Mouse (Mus musculus): ENCODE results near the gene Sh3gl2. TPM values are rescaled to one million over a fixed set of nuclear protein-coding genes. Genes with fewer than 3 reads are reported as not detected.

Sh3gl2 gene
- polyA plus RNA-seq, 1 experiment from 2014 or later: 0.57 TPM

DNA sequence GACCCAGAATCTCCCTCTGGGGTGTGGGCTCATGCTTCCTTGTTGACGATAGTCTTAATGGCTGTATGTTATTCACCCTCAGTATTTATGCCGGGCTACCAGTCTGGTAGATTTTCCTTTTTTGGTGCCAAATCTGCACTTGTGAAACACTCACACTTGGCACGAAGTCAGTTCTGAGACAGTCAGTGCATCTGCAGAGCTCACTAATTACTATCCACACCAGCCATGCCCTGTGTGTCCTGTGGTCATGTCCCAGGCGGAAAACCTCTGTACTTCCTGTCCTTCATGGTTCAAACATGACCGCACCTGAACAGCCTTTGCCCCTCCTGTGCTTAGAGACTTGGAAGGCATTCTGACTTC, 23.6 kb downstream of the Sh3gl2 start:
- DNase-seq (ENCODE audit: low spot score): no peak

DNA sequence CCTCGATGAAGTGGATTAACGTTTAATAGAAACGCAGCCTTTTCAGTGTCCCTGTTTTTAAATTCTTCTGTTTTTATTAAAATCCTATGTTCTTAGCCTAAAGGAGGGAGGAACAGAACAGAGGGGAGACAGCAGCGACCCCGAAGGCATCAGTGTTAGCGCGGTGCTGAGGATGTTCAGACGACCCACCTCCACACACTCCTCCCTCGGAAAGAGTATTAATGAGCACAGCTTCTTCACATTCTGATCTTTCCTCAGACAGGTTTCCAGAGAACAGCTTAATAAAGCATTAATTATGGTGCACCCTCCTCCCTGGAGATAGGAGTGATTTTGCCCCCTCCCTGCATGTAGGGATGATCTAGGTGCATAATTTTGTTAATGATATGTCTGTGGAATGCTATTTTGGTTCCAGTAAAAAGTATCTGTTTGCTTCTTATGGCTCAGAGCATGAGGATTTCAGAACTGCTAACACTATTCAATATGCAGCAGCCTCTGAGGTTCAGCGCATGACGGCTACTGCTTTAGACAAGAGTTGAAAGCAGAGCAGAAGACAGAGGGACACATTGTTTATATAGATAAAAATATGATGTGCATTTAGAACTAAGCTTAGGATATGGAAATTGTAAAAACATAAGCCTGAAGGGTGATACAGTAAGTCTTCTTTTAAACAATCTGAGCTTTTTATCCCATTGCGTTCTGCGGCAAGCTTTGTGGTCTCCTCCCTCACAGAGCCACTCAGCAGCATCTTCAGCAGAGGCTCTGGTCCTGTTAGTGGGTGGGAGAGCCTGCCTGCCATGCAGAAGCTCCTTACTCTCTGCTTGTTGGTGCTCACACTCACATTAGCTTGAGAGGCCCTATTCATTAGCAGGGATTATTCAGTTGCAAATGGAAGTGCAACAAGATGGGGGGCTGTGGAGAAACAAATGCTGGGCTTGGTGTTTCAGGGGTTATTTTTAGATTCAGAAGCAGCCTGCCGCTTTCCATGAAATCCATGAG, 27.8 kb downstream of the Sh3gl2 start:
- no peak for DNase-seq (ENCODE audit: low spot score)

DNA sequence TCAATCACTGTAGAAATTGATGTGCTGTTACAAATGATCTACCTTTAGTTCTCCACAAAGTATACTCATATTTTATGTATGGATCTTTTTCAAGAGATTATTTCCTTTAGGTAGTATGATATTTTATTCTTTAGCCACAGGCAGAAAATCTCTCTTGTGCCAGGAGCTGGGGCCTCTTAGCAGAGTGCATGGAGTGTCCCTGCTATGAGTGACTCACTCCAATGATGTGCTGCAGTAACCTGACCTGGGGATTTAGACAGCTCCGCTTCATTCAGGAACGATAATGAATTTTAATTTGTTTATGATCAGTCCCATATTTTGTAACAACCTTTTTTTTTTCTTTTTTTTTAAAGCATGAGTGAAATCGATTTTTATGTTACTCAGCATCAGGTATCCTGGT, 36.7 kb downstream of the Sh3gl2 start:
- no peak for DNase-seq (ENCODE audit: low spot score)

DNA sequence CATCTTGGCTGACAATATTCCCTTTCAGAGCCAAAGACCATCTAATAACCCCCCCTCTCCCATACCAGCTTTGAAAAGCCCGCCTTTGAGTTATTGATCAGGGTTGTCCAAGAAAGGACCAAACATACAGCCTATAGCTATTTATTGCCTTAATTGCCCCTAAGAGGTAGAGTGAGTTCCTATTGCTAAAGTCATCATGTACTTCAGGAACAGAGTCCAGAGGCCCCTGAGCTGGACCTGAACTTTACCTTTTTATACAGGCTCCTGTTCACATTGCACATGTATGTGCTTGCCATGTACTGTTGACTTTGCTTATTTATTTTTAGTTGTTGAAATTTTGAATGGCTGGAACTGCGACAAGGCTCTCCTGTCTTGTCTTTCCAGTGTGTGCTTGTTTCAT, 37.6 kb downstream of the Sh3gl2 start:
- no peak for DNase-seq (ENCODE audit: low spot score)

DNA sequence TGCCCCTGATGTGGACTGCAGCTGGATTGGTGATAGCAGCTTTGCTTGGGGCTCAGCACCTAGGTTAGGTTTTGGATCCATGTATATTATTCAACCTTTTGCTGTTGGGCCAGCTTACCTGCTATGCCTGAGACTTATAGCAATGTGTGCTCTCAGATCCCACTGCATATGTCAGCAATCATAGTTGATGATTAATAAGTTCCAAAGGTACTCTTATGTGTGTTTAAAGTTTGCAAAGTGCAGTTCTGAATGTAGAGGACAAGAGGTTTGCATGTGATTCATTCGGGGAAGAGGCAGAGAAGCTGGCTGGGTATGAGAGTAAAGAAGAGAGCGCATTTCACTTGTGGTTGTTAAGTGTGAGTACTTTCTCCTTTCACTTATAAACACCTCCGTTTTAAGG, 43.7 kb downstream of the Sh3gl2 start:
- DNase-seq (ENCODE audit: low spot score): no peak

DNA sequence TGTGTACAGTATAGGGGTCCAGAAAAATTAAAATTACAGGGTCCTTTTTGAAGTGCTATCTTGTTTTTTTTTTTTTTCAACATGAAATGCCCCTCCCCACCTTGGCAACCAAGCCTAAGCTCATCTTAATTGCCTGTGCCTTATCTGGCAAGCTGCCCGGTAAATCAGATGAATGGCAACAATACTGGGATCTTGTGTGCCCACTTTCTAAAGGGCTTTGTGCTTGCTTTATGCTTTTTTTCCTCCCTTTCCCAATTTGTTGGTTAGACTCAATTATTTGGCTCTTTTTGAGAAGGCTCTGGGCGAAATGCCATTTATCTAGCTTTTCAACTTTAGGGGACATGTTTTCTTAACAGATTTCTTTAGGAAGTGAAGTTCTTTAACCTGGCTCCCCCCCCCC, 45.3 kb downstream of the Sh3gl2 start:
- no peak for DNase-seq (ENCODE audit: low spot score)

DNA sequence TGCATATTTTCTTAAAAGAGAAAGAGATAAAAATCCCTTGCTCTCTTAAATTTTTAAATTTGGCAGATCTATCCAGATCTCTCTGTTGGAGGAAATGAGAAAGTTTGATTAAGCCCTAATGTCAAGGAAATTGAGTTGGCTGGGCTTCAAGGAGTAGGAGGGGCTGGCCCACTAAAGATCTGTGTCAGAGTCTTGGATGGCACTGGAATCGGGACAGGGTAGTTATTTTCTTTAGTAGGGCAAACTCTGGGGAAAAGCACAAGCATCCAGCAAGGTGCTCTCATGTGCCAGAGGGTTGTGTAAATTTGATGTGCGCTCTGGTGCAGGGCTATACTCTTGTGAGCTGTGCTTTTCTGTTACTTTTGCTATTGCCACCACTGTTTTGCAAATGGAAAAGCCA, 45.9 kb downstream of the Sh3gl2 start:
- DNase-seq (ENCODE audit: low spot score): no peak

DNA sequence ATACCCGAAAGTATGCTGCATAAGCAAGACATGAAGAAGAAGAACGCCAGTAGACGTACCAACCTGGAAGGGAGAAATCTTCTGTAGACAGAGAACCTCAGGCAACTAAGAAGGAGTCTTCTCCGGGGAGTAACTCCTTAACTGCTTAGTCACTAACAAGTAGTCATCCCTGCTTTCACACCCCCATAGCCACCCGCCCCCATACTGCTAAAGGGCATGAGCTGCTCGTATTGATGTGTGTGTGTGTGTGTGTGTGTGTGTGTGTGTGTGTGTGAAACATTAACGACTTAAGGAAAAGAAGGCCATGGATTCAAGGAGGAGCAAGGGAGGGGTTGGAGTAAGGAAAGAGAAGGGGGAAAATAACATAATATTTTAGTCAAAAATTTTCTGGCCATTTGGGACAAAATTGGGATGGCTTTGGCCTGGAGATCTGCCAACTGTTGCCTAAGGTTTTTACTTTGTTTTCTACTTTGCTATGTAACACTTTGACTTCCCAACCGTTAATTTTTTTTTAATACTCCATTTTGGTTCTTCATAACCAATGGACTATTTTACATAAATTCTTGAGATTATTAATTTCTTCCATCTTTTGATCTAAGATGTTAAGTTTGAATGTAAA, 51.0 kb downstream of the Sh3gl2 start:
- DNase-seq (ENCODE audit: low spot score): no peak

DNA sequence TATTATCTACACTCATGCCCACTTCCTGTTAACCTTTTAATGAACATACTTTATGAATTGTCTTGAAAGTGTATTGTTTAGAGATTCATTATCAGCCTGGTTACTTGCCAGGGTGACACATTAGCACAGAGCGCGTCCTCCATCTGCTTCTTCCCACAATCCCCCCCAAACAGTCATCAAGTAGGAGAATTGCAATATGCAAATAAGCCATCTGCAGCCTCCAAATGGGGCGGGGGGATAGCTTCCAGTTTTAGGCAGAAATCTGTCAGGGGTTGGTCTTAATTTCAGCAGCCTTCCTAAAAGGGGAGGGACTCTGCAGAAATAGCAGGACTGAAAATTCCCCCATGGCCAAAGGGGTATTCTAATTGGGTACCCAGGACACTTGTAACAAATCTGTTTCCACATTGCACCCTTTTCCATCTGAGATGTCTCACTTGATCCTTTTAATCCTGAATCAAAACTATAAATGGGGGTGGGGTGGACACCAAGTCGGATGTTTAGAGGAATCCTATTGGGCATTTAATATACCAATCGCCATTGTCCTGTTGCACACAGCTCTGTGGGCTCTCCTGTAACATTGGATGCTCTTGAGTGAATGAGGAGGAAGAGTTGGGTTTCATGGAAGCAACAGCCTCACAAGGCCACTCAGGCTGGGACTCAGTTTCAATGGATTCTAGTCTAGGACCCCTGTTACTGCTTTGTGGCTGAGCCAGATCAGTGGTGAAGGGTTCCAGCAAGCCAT, 51.7 kb downstream of the Sh3gl2 start:
- no peak for DNase-seq (ENCODE audit: low spot score)

DNA sequence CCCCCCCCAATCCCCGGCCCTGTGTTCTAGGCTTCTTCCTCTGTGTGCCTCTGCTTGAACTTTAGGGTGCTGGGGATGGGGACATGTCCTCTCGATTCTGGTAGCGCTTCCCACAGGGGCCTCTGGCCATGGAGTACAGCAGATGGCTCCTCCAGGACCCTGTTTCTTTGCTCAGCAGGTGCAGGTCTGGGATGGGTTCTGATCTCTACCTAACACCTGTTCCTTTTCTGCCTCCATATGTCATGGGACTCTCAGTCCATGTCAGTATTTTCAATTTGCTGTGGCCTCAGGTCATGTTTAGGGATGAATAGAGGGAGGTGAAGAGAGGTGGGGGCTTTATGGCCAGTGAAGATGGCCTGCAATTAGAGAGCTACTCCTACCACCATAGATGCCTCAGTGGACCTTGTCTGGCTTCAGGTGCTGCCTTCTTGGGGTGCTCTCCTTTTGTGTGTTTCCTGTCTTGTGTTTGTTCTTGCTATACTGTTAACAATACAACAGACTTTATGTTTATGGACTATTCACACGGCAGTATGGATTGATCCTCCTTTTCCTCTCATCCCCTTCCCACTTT, 52.9 kb downstream of the Sh3gl2 start:
- no peak for DNase-seq (ENCODE audit: low spot score)

DNA sequence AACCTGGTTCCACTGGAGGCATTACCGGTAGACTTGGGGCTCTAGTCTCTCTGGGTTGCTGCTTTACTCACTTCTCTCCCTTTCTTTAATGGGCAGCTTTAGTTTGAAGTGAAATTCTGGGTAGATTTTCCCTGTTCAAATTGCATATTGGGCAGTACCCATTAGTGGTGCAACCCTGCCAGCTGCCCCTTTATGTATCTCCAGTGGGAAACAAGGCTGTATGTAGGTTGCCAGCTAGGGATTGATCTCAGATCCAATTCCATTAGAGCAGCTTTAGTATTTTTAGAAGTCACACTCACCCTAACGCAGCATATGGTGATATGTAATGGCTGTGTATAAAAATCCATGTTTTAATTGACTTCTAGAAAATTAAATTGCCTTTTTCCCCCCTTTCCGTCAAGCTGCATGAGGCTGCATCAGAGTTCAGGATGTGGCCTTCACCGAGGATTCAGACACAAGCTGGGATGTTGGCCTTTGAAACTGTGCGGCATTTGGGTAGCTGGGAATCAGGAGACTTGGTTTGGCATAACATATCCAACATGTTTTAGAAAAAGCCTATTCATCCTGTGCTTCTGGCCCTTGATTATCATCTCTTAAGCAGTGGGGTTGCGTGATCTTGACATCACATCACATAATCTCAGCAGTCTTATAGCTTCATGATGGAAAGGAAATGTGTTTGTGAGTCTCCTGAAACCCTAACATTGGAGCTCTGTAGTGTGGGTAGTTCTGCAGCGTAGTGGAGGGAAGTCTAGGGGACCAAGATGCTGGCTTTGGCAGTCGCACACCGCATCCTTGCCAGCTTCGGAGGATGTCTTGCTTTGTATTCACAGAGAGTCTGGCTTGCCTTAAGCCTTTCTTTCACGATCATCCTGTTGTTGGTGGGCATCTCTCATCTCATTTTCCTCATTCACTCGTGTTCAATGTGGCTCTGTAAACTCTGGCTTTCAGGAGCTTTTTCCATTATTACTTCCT, 56.0 kb downstream of the Sh3gl2 start:
- no peak for DNase-seq (ENCODE audit: low spot score)

DNA sequence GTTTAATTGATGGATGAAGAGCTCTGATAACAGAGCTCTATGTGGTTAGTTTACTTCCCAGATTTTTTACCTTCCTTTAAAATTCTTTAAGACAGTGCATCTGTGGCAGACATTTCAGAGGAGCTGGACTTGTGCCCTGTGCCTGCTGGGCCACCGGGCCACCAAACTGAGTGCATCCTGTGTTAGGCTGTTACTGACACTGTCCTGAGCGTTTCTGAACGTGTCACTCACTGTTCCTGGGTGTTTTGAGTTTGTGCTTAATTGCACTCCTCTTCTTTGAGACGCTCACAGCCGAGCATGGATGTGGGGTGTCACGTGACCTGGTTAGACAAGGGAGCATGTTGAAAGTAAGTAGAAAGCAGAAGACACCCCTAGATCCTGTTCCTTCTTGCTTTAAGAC, 57.2 kb downstream of the Sh3gl2 start:
- no peak for DNase-seq (ENCODE audit: low spot score)

DNA sequence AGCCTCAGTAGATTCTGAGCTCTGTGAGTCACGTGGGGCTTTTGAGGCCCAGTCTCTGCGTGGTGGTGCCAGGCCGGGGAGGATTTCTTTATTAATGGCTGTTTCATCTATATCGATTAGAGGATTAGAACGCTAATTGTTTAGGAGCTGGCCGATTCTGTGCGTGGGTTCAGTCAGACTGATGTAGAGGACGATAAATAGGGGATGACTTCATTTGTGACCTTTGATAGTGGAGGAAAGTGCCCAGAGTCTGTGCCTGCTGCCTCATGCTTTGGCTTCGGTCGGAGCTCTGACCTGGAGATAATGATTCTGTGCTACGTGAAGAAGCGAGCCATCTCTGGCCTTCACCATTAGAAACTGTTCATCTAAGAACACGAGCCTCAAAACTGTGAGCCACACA, 57.7 kb downstream of the Sh3gl2 start:
- DNase-seq (ENCODE audit: low spot score): no peak

DNA sequence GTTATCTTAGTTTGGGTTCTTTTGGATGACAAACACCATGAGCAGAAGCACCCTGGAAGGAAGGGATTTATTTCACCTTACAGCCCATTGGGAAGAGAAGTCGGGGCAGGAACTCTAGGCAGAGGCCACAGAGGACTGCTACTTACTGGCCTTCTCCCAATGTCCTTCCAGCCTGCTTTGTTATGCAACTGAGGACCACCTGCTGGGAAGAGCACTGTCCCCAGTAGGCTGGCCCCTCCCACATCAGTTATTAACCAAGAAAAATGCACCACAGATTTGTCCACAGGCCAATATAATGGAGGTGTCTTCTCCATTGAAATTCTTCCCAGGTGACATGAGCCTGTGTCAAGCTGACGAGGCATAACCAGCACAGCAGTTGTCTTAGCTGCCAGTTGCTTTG, 62.5 kb downstream of the Sh3gl2 start:
- no peak for DNase-seq (ENCODE audit: low spot score)

DNA sequence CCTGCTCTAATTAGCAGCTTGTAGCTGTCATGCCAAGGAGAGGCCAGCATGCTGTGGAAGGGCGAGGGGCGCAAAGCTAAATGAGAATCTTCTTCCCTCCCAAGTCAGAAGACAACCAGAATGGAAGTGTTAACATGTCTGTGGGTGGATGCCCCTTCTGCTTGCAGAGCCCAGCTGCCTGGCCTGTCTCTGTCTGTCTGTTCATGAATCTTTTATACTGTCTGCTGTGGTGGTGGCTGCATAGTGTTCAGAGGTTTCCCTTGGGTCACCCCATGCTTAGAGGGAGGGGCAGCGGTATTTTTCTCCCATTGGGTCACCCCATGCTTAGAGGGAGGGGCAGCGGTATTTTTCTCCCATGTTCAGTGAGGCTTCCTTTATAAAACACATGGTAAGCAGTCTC, 68.0 kb downstream of the Sh3gl2 start:
- DNase-seq (ENCODE audit: low spot score): no peak

DNA sequence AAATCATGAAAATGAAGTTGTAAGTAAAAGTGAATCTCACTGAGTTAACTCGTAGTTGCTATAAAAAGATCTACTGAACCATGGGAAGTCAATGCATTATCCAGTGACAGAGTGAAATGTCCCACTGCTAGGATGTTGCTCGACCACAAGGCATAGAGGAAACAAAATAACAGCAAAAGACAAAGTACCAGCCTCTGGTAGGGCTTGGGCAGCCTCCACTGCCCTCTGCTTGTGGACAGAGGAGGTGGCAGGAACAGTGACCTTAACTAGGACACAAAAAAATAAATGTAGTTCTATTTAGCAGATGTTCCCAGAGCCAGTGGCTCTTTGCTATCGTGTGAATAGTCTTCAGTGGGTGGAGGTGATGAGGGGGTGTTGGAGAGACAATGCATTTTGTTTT, 68.5 kb downstream of the Sh3gl2 start:
- no peak for DNase-seq (ENCODE audit: low spot score)

DNA sequence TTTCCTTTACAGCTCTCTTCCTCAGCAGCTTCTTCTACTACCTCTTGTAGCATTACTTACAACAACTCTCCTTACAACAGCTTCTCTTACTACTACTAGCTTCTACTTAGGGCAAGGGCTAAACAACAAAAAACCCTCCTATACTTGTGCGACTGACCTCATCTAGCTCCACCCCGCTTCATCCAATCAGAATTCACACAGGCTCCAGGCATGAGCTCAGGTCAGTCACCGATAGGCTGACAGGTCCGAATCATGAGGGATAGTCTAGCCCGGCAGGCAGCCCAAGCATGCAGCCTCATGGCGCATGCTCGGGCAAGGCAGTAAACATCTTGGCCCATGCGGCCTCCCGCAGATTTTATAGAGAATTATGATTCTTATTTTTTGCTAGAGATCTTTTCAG, 78.2 kb downstream of the Sh3gl2 start:
- no peak for DNase-seq (ENCODE audit: low spot score)

DNA sequence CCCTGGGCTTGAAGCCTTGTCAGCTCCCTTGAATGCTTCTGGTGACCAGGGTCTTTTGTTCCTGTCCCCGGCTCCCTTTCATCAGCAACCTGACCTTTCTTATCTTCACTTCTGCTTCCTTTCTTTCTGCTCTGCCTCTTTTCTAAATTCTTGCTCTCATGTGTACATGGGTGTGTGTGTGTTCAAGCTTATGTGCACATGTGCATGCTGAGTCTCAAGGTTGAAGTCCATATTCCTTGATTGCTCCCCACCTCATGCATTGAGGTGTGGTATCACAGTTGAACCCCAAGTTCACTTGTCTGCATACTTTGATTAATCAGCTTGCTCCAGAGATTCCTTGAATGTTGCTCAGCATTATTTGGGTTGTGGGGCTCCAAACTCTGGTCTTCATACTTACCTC, 85.1 kb downstream of the Sh3gl2 start:
- no peak for DNase-seq (ENCODE audit: low spot score)

DNA sequence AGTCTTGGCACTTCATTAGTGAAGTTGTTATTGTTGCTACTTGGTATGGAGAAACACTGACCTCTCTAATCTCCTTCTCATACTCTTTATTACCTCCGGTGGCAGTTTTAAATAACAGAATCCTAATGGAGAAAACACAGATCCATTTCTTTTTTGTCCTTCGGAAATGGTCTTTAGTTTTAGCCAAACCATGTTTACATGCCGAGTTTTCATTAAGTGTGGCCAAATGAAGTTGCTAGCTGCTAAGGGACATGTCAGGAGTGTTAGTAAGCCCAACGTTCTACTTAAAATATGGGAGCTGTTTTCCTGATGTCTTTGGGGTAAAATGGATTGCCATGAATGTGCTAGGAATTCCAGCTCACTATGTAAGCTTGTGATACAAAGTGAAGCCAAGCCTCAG, 86.4 kb downstream of the Sh3gl2 start:
- DNase-seq (ENCODE audit: low spot score): no peak

DNA sequence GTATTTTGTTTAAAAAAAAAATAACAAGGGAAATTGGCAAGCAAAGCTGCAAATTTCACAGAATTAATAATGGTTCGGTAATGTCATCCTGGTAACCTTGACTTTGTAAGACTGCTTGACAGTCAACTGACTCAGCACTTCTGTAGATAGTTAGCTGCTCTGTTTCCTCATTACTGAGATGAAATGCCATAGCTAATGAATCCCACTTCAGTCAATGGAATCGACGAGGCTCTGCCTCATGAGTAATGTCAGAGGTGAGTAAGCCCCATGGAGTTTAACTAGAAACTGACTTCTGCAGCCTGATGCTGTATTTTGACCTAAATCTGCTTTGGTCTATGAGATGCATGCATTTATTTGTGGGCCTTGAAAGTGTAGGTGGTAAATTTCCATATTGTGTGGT, 88.4 kb downstream of the Sh3gl2 start:
- no peak for DNase-seq (ENCODE audit: low spot score)
